Mouse (Mus musculus): ENCODE data around the gene Smtnl1. TPM values are rescaled to one million over a fixed set of nuclear protein-coding genes. Genes with fewer than 3 reads are reported as not detected.

The Smtnl1 gene
- polyA plus RNA-seq, 1 experiment from 2014 or later = 0.21 TPM

- H3K27ac ChIP-seq (ENCODE audit: low read length) = no peak overlapping the region
- H3K4me3 ChIP-seq (ENCODE audit: low read length) = no peak overlapping the region
- H3K4me2 ChIP-seq (ENCODE audit: low read depth, low read length) = no peak overlapping the region
- WGBS = 43% methylated on average over 9 of the region's 9 CpGs
- H3K27me3 ChIP-seq (ENCODE audit: control insufficient read depth, insufficient read depth, low read length) = no peaks in the 10 kb centered on the region
- no peak overlapping the region for H3K9ac ChIP-seq (ENCODE audit: low read length)
- no peaks in the 10 kb centered on the region for H3K36me3 ChIP-seq (ENCODE audit: control insufficient read depth, insufficient read depth)
- ATAC-seq (replicated peaks; ENCODE audit: extremely low read depth, insufficient read depth, low FRiP score) = no peak
- H3K4me1 ChIP-seq (ENCODE audit: control insufficient read depth, insufficient read depth, low read length) = peaks cover 5% of the 10 kb centered on the region
- H3K9me3 ChIP-seq (replicated peaks; ENCODE audit: control insufficient read depth, low read length) = peaks cover 4% of the 10 kb centered on the region; the same call in 1 of the 2 replicates
Observed at GRCm38 (mm10) chr2:84790418-84790817, 32.0 kb downstream of the Smtnl1 start.

DNA sequence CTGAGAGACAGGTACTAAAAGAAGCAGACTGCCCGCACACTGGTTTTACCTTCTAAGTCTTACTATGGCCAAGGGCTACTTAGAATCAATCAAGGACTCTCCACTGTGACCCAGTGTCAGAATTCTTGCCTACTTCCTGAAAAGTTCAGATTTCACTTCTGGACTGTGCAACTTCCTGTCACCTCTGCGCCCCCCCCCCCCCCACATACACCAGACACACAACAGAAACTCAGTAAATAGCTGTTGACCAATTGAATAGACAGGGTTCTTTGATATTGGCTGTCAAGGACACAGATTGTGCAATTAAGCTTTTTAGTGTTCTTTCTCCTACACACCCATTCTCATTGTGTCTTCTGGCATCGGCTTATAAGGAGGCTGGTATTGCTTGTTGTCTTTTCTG is 34.1 kb downstream of the Smtnl1 start:
- H3K27me3 ChIP-seq (ENCODE audit: control insufficient read depth, insufficient read depth, low read length) = no peaks in the 10 kb centered on the region
- H3K4me2 ChIP-seq (ENCODE audit: low read depth, low read length) = no peak overlapping the region
- peaks cover 19% of the 10 kb centered on the region for H3K4me1 ChIP-seq (ENCODE audit: control insufficient read depth, insufficient read depth, low read length)
- H3K4me3 ChIP-seq (ENCODE audit: low read length) = no peak overlapping the region
- no peak overlapping the region for H3K9ac ChIP-seq (ENCODE audit: low read length)
- no peak overlapping the region for H3K27ac ChIP-seq (ENCODE audit: low read length)
- 65% methylated on average over 3 of the region's 3 CpGs for WGBS
- H3K36me3 ChIP-seq (ENCODE audit: control insufficient read depth, insufficient read depth) = no peaks in the 10 kb centered on the region
- no peak for ATAC-seq (replicated peaks; ENCODE audit: extremely low read depth, insufficient read depth, low FRiP score)
- no peaks in the 10 kb centered on the region for H3K9me3 ChIP-seq (replicated peaks; ENCODE audit: control insufficient read depth, low read length)

DNA sequence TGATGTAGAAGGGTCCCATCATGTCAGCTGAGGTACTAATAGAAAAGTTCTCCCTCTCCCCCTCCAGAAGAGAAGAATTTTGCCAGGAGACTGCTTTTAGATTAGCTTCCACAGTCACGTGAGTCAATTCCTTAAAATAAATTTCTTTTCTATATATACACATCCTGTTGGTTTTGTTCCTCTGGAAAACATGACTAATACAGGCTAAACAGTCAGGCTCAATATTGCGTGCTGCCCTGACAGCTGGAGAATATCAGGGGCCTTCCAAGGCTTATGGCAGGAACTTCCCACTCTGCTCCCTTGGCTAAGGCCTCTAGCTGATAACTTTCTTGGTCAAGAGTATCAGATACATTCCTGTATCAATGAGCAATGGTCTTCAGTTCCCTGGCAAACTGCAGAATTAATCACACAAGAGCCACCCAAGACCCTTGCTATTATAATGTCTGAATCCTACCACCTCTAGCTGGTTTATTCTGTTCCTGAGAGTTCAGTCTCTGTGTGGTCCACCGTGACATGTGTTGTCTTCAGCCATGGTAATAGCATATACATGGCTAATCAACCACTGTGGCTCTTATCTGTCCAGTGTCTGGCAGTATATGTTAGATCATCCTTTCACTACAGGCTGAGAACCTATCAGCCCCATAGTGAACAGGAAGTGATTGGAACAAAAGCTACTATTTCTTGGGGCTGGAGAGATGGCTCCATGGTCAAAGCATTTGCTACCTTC is 38.4 kb downstream of the Smtnl1 start:
- ATAC-seq (replicated peaks; ENCODE audit: extremely low read depth, insufficient read depth, low FRiP score) = peak; percentile 68
- Histone ChIP-seq H3K9ac (ENCODE audit: low read length) (no peak overlapping the region), H3K4me2 (ENCODE audit: low read depth, low read length) (no peak overlapping the region), H3K4me3 (ENCODE audit: low read length) (no peak overlapping the region), H3K27ac (ENCODE audit: low read length) (peak overlapping the region; percentile 64), H3K27me3 (ENCODE audit: control insufficient read depth, insufficient read depth, low read length) (no peaks in the 10 kb centered on the region), H3K36me3 (ENCODE audit: control insufficient read depth, insufficient read depth) (no peaks in the 10 kb centered on the region), H3K4me1 (ENCODE audit: control insufficient read depth, insufficient read depth, low read length) (peaks cover 20% of the 10 kb centered on the region), H3K9me3 (replicated peaks; ENCODE audit: control insufficient read depth, low read length) (no peaks in the 10 kb centered on the region)
- WGBS = 38% methylated on average over 3 of the region's 3 CpGs

DNA sequence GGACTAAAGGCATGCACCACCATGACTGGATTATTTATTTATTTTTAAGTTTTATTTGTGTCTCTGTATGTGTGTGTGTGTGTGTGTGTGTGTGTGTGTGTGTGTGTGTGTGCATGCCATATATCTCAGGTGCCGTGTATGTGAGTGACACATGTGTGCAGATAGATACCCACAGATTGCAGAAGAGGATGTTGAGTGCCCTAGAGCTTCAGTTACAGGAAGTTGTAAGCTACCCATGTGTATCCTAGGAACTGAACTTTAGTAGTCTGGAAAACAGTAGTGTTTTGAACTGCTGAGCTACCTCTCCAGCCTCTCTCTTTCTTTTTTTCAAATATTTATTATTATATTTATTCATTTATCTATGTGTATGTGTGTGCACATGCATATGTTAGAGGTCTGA is 39.1 kb downstream of the Smtnl1 start:
- ATAC-seq (replicated peaks; ENCODE audit: extremely low read depth, insufficient read depth, low FRiP score) = no peak
- 0 out of 2 replicates have a peak overlapping the region, but pooled peaks have one; percentile 29 for H3K27ac ChIP-seq (ENCODE audit: low read length)
- H3K4me2 ChIP-seq (ENCODE audit: low read depth, low read length) = no peak overlapping the region
- no peak overlapping the region for H3K4me3 ChIP-seq (ENCODE audit: low read length)
- no peaks in the 10 kb centered on the region for H3K36me3 ChIP-seq (ENCODE audit: control insufficient read depth, insufficient read depth)
- no peaks in the 10 kb centered on the region for H3K9me3 ChIP-seq (replicated peaks; ENCODE audit: control insufficient read depth, low read length)
- no peaks in the 10 kb centered on the region for H3K27me3 ChIP-seq (ENCODE audit: control insufficient read depth, insufficient read depth, low read length)
- 70% methylated on average over 1 of the region's 1 CpGs for WGBS
- peaks cover 20% of the 10 kb centered on the region for H3K4me1 ChIP-seq (ENCODE audit: control insufficient read depth, insufficient read depth, low read length)
- H3K9ac ChIP-seq (ENCODE audit: low read length) = no peak overlapping the region

DNA sequence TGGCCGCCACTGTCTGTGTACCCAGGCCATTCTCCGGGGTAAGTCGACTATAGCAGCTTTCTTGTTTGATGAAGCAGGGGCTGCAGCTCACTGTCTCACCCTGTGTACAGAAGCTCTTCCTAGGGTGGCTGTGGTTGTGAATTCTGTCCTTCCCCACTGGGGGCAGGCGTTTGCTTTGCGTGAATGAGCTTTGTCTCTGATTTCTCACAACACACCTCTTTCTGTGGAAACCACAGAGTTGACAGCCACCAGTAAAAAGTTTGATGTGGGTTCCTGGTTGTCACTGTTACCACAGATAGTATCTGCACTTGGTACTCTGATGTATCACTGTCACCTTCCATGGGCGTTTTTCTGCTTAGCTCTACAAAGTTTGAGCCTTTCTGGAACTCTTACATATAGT is 43.2 kb downstream of the Smtnl1 start:
- Histone ChIP-seq H3K9me3 (replicated peaks; ENCODE audit: control insufficient read depth, low read length) (no peaks in the 10 kb centered on the region), H3K4me2 (ENCODE audit: low read depth, low read length) (no peak overlapping the region), H3K4me3 (ENCODE audit: low read length) (no peak overlapping the region), H3K27me3 (ENCODE audit: control insufficient read depth, insufficient read depth, low read length) (0 out of 2 replicates have a peak, but pooled peaks cover 1% of the 10 kb centered on the region), H3K27ac (ENCODE audit: low read length) (no peak overlapping the region), H3K9ac (ENCODE audit: low read length) (no peak overlapping the region), H3K4me1 (ENCODE audit: control insufficient read depth, insufficient read depth, low read length) (peaks cover 5% of the 10 kb centered on the region), H3K36me3 (ENCODE audit: control insufficient read depth, insufficient read depth) (no peaks in the 10 kb centered on the region)
- WGBS = 55% methylated on average over 6 of the region's 6 CpGs
- no peak; the same call in 1 of the 2 replicates for ATAC-seq (replicated peaks; ENCODE audit: extremely low read depth, insufficient read depth, low FRiP score)

GRCm38 (mm10) chr2:84777706-84778105 is 44.7 kb downstream of the Smtnl1 start:
- no peak for ATAC-seq (replicated peaks; ENCODE audit: extremely low read depth, insufficient read depth, low FRiP score)

GRCm38 (mm10) chr2:84775665-84776064 is 46.8 kb downstream of the Smtnl1 start:
- no peaks in the 10 kb centered on the region for H3K9me3 ChIP-seq (replicated peaks; ENCODE audit: control insufficient read depth, low read length)
- H3K9ac ChIP-seq (ENCODE audit: low read length) = no peak overlapping the region
- no peak overlapping the region; the same call in 1 of the 2 replicates for H3K27ac ChIP-seq (ENCODE audit: low read length)
- ATAC-seq (replicated peaks; ENCODE audit: extremely low read depth, insufficient read depth, low FRiP score) = no peak
- no peaks in the 10 kb centered on the region for H3K36me3 ChIP-seq (ENCODE audit: control insufficient read depth, insufficient read depth)
- no peak overlapping the region for H3K4me2 ChIP-seq (ENCODE audit: low read depth, low read length)
- H3K4me1 ChIP-seq (ENCODE audit: control insufficient read depth, insufficient read depth, low read length) = no peaks in the 10 kb centered on the region; the same call in 1 of the 2 replicates
- H3K4me3 ChIP-seq (ENCODE audit: low read length) = no peak overlapping the region
- H3K27me3 ChIP-seq (ENCODE audit: control insufficient read depth, insufficient read depth, low read length) = 0 out of 2 replicates have a peak, but pooled peaks cover 5% of the 10 kb centered on the region
- 73% methylated on average over 6 of the region's 6 CpGs for whole genome bisulfite sequencing

More at GRCm38 (mm10) chr2:84777706-84778105, 44.7 kb downstream of the Smtnl1 start:
- H3K4me1 ChIP-seq (ENCODE audit: control insufficient read depth, insufficient read depth, low read length) = no peaks in the 10 kb centered on the region; the same call in 1 of the 2 replicates
- no peak overlapping the region for H3K4me2 ChIP-seq (ENCODE audit: low read depth, low read length)
- no peaks in the 10 kb centered on the region for H3K36me3 ChIP-seq (ENCODE audit: control insufficient read depth, insufficient read depth)
- H3K4me3 ChIP-seq (ENCODE audit: low read length) = no peak overlapping the region
- H3K27ac ChIP-seq (ENCODE audit: low read length) = no peak overlapping the region
- no peak overlapping the region for H3K9ac ChIP-seq (ENCODE audit: low read length)
- WGBS = 66% methylated on average over 3 of the region's 3 CpGs
- no peaks in the 10 kb centered on the region for H3K9me3 ChIP-seq (replicated peaks; ENCODE audit: control insufficient read depth, low read length)
- H3K27me3 ChIP-seq (ENCODE audit: control insufficient read depth, insufficient read depth, low read length) = 0 out of 2 replicates have a peak, but pooled peaks cover 5% of the 10 kb centered on the region

DNA sequence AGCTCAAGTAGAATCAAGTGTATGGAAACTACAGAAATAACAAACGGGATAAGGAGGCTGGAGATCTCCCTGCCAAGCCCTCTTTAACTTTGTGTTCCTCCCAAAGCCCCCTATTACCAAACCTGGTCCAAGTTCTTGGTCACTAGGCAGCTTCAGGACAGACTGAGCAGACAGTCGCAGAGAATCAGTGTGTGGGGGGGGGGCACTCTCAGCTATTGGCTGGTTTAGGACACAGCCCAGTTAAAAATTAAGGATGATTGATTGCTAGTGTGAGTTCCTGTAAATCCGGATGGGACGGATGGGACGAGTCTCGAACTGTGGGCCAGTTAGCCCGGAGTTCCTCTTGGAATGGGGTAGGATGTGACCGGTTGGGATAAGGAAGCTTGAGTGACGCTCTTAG is 47.2 kb downstream of the Smtnl1 start, which contains the start of gene Serping1:
Serping1 (minus strand) TSS at position 204 of the 400 bp plus-strand sequence.
- H3K27me3 ChIP-seq (ENCODE audit: control insufficient read depth, insufficient read depth, low read length) = 0 out of 2 replicates have a peak, but pooled peaks cover 5% of the 10 kb centered on the region
- ATAC-seq (replicated peaks; ENCODE audit: extremely low read depth, insufficient read depth, low FRiP score) = no peak
- H3K9ac ChIP-seq (ENCODE audit: low read length) = peak within 1 kb of the TSS; percentile 70
- peak within 1 kb of the TSS; percentile 51 for H3K27ac ChIP-seq (ENCODE audit: low read length)
- WGBS = 70% methylated on average over 9 of the region's 9 CpGs
- H3K36me3 ChIP-seq (ENCODE audit: control insufficient read depth, insufficient read depth) = no peaks in the 10 kb centered on the region
- H3K4me3 ChIP-seq (ENCODE audit: low read length) = peak within 1 kb of the TSS; percentile 45
- peak within 1 kb of the TSS; percentile 54 for H3K4me2 ChIP-seq (ENCODE audit: low read depth, low read length)
- H3K4me1 ChIP-seq (ENCODE audit: control insufficient read depth, insufficient read depth, low read length) = no peaks in the 10 kb centered on the region; the same call in 1 of the 2 replicates
- no peaks in the 10 kb centered on the region for H3K9me3 ChIP-seq (replicated peaks; ENCODE audit: control insufficient read depth, low read length)

- Histone ChIP-seq H3K4me2 (ENCODE audit: low read depth, low read length) (peak overlapping the region; percentile 54), H3K36me3 (ENCODE audit: control insufficient read depth, insufficient read depth) (no peaks in the 10 kb centered on the region), H3K4me3 (ENCODE audit: low read length) (peak overlapping the region; percentile 45), H3K9me3 (replicated peaks; ENCODE audit: control insufficient read depth, low read length) (no peaks in the 10 kb centered on the region), H3K4me1 (ENCODE audit: control insufficient read depth, insufficient read depth, low read length) (no peaks in the 10 kb centered on the region; the same call in 1 of the 2 replicates), H3K9ac (ENCODE audit: low read length) (peak overlapping the region; percentile 70), H3K27me3 (ENCODE audit: control insufficient read depth, insufficient read depth, low read length) (0 out of 2 replicates have a peak, but pooled peaks cover 5% of the 10 kb centered on the region), H3K27ac (ENCODE audit: low read length) (peak overlapping the region; percentile 51; the same call in 1 of the 2 replicates)
- peak; percentile 77 for ATAC-seq (replicated peaks; ENCODE audit: extremely low read depth, insufficient read depth, low FRiP score)
- 6% methylated on average over 15 of the region's 15 CpGs for WGBS
Observed at GRCm38 (mm10) chr2:84774751-84775150, 47.7 kb downstream of the Smtnl1 start.
